In genomic region chr11:72983283-72983682, GRCm38 (mm10) we compare ENCODE assay signal across 11 mouse cellular contexts. TPM values are rescaled to one million over a fixed set of nuclear protein-coding genes. Genes with fewer than 3 reads are reported as not detected.
DNase-seq lines count a peak whose midpoint lies in the region; ATAC-seq lines count a peak whose summit lies in the region.
"Had no signal": no experiment of that assay in that cellular context is flagged by ENCODE, and none has a peak within 500 bp of the region (broad histone marks: within the 10 kb centered on the region; RNA-seq: fewer than 3 reads in every experiment).

No protein-coding gene starts in this region.

- H3K27me3 ChIP-seq in kidney, embryonic 14.5 days (ENCODE audit: control insufficient read depth, insufficient read depth, low read length): no peaks in the 10 kb centered on the region
- H3K27me3 ChIP-seq in kidney, embryonic 16.5 days (ENCODE audit: insufficient read depth, low read length): no peaks in the 10 kb centered on the region
- H3K27me3 ChIP-seq in limb, embryonic 10.5 days (ENCODE audit: low read depth, poor library complexity, severe bottlenecking): 0 out of 2 replicates have a peak, but pooled peaks cover 3% of the 10 kb centered on the region
- H3K27me3 ChIP-seq: neural tube, embryonic 15.5 days had no signal

- H3K9ac ChIP-seq in kidney, embryonic 14.5 days (ENCODE audit: low read depth, low read length): no peak overlapping the region
- no peak overlapping the region for H3K9ac ChIP-seq in kidney, embryonic 16.5 days (replicated peaks; ENCODE audit: low read length)
- H3K9ac ChIP-seq: neural tube, embryonic 15.5 days had no signal

- no peaks in the 10 kb centered on the region for H3K4me1 ChIP-seq in kidney, embryonic 14.5 days (ENCODE audit: control insufficient read depth, insufficient read depth, low read length)
- no peaks in the 10 kb centered on the region for H3K4me1 ChIP-seq in kidney, embryonic 16.5 days (ENCODE audit: insufficient read depth, low read length)
- no peaks in the 10 kb centered on the region for H3K4me1 ChIP-seq in limb, embryonic 10.5 days
- H3K4me1 ChIP-seq: neural tube, embryonic 15.5 days had no signal

- no peaks in the 10 kb centered on the region for H3K36me3 ChIP-seq in kidney, embryonic 14.5 days (ENCODE audit: control insufficient read depth, insufficient read depth, low read length)
- no peaks in the 10 kb centered on the region for H3K36me3 ChIP-seq in kidney, embryonic 16.5 days (ENCODE audit: insufficient read depth, low read length)
- H3K36me3 ChIP-seq in limb, embryonic 10.5 days: no peaks in the 10 kb centered on the region
- H3K36me3 ChIP-seq: neural tube, embryonic 15.5 days had no signal

- peak; percentile 45 for DNase-seq in CD4-positive, CD25-positive, alpha-beta regulatory T cell, adult 2 months (ENCODE audit: low read depth, low spot score)
- DNase-seq in kidney, postnatal 14 days: no peak
- peak; percentile 48 for DNase-seq in A20 (ENCODE audit: low read depth, low spot score)
- no peak for DNase-seq in limb, embryonic 10.5 days (ENCODE audit: low spot score)
- DNase-seq in adrenal gland, postnatal 14 days: no peak
- DNase-seq: cerebellum, adult 11-12 months; gastrocnemius, postnatal 10 days had no signal

- H3K9me3 ChIP-seq in kidney, embryonic 14.5 days (ENCODE audit: control insufficient read depth, low read length): no peaks in the 10 kb centered on the region
- no peaks in the 10 kb centered on the region for H3K9me3 ChIP-seq in kidney, embryonic 16.5 days (ENCODE audit: low read length)
- H3K9me3 ChIP-seq in limb, embryonic 10.5 days (replicated peaks): no peaks in the 10 kb centered on the region
- H3K9me3 ChIP-seq: neural tube, embryonic 15.5 days had no signal

- H3K4me2 ChIP-seq in kidney, embryonic 14.5 days (replicated peaks; ENCODE audit: low read depth, low read length): no peak overlapping the region
- no peak overlapping the region for H3K4me2 ChIP-seq in kidney, embryonic 16.5 days (replicated peaks; ENCODE audit: low read depth, low read length)
- H3K4me2 ChIP-seq: neural tube, embryonic 15.5 days had no signal

- WGBS in kidney, embryonic 14.5 days: 52% methylated on average over 5 of the region's 5 CpGs
- 57% methylated on average over 5 of the region's 5 CpGs for WGBS in kidney, embryonic 16.5 days
- 46% methylated on average over 5 of the region's 5 CpGs for WGBS in limb, embryonic 10.5 days

- H3K4me3 ChIP-seq in kidney, embryonic 14.5 days (ENCODE audit: low read length): no peak overlapping the region
- no peak overlapping the region for H3K4me3 ChIP-seq in kidney, embryonic 16.5 days (ENCODE audit: low read length)
- no peak overlapping the region for H3K4me3 ChIP-seq in limb, embryonic 10.5 days
- H3K4me3 ChIP-seq: neural tube, embryonic 15.5 days had no signal

- H3K27ac ChIP-seq in kidney, embryonic 14.5 days (ENCODE audit: low read depth, low read length): no peak overlapping the region
- no peak overlapping the region for H3K27ac ChIP-seq in kidney, embryonic 16.5 days (ENCODE audit: low read length)
- H3K27ac ChIP-seq in limb, embryonic 10.5 days: no peak overlapping the region
- H3K27ac ChIP-seq: neural tube, embryonic 15.5 days had no signal

- ATAC-seq in CD4-positive, CD25-positive, alpha-beta regulatory T cell, adult 4 months: no peak
- ATAC-seq in kidney, embryonic 14.5 days (ENCODE audit: low FRiP score, low TSS enrichment): 0 out of 2 replicates have a peak, but pooled peaks have one; percentile 17
- ATAC-seq in kidney, embryonic 16.5 days (ENCODE audit: low FRiP score, low TSS enrichment): peak; percentile 28; the same call in 1 of the 2 replicates

RNA-seq across cellular contexts. Expression of gene P2rx1, which starts 15.6 kb away (rescaled TPM):
- polyA plus RNA-seq in CD4-positive, CD25-positive, alpha-beta regulatory T cell, adult 4 months (2017; shearing (Covaris generic)): under 1 TPM in 1 of 2 experiments, not detected in 1; 0.39 TPM
- 0.61 and 0.76 TPM in 2 replicates for polyA plus RNA-seq in kidney, embryonic 14.5 days (2014; fragmentation: Nextera tagmentation; extraction: Ambion mirVana)
- polyA plus RNA-seq in kidney, embryonic 16.5 days (2015; fragmentation: Nextera tagmentation; extraction: Ambion mirVana): 1.7 and 3.1 TPM in 2 replicates
- 0.68 and 0.84 TPM in 2 replicates for polyA plus RNA-seq in limb, embryonic 10.5 days (2016; fragmentation: Nextera tagmentation; extraction: Ambion mirVana)
- total RNA-seq in adrenal gland, postnatal 14 days (2021): 0.98 and 1.2 TPM in 2 replicates

RNA-seq across cellular contexts. Expression of gene Atp2a3, which starts 22.3 kb away (rescaled TPM):
- 10 to 100 TPM; 57.5 to 89.4 TPM for polyA plus RNA-seq in CD4-positive, CD25-positive, alpha-beta regulatory T cell, adult 4 months (2017; shearing (Covaris generic))
- 1.3 and 2.2 TPM in 2 replicates for polyA plus RNA-seq in kidney, embryonic 14.5 days (2014; fragmentation: Nextera tagmentation; extraction: Ambion mirVana)
- 5.4 and 5.9 TPM in 2 replicates for polyA plus RNA-seq in kidney, embryonic 16.5 days (2015; fragmentation: Nextera tagmentation; extraction: Ambion mirVana)
- 1.0 and 1.5 TPM in 2 replicates for polyA plus RNA-seq in limb, embryonic 10.5 days (2016; fragmentation: Nextera tagmentation; extraction: Ambion mirVana)
- total RNA-seq in adrenal gland, postnatal 14 days (2021): 10.8 and 25.5 TPM in 2 replicates

RNA-seq across cellular contexts. Expression of gene Camkk1, which starts 35.5 kb away (rescaled TPM):
- 1 to 10 TPM; 2.3 to 5.8 TPM for polyA plus RNA-seq in CD4-positive, CD25-positive, alpha-beta regulatory T cell, adult 4 months (2017; shearing (Covaris generic))
- polyA plus RNA-seq in kidney, embryonic 14.5 days (2014; fragmentation: Nextera tagmentation; extraction: Ambion mirVana): 2.2 and 2.8 TPM in 2 replicates
- polyA plus RNA-seq in kidney, embryonic 16.5 days (2015; fragmentation: Nextera tagmentation; extraction: Ambion mirVana): 7.4 and 7.7 TPM in 2 replicates
- 3.6 and 6.3 TPM in 2 replicates for polyA plus RNA-seq in limb, embryonic 10.5 days (2016; fragmentation: Nextera tagmentation; extraction: Ambion mirVana)
- total RNA-seq in adrenal gland, postnatal 14 days (2021): 1.3 and 1.5 TPM in 2 replicates

Comparison
In these comparisons a context has a peak if more than half of its experiments do, and no peak if none do; other contexts are left out.
1. DNase-seq: peak in CD4-positive, CD25-positive, alpha-beta regulatory T cell, adult 2 months (single experiment) and A20 (single experiment); none in kidney, postnatal 14 days (single experiment), limb, embryonic 10.5 days (single experiment) and adrenal gland, postnatal 14 days (single experiment).